Mouse (Mus musculus) adipocyte (in vitro differentiated cells): Measurements from ENCODE around the gene Notch2.

Experiments used
- DNase-seq: peaks from one replicate; pipeline ENCODE4 v3.0.0-alpha.2; 2016; ENCODE audit warnings: low spot score

Gene Notch2

DNA sequence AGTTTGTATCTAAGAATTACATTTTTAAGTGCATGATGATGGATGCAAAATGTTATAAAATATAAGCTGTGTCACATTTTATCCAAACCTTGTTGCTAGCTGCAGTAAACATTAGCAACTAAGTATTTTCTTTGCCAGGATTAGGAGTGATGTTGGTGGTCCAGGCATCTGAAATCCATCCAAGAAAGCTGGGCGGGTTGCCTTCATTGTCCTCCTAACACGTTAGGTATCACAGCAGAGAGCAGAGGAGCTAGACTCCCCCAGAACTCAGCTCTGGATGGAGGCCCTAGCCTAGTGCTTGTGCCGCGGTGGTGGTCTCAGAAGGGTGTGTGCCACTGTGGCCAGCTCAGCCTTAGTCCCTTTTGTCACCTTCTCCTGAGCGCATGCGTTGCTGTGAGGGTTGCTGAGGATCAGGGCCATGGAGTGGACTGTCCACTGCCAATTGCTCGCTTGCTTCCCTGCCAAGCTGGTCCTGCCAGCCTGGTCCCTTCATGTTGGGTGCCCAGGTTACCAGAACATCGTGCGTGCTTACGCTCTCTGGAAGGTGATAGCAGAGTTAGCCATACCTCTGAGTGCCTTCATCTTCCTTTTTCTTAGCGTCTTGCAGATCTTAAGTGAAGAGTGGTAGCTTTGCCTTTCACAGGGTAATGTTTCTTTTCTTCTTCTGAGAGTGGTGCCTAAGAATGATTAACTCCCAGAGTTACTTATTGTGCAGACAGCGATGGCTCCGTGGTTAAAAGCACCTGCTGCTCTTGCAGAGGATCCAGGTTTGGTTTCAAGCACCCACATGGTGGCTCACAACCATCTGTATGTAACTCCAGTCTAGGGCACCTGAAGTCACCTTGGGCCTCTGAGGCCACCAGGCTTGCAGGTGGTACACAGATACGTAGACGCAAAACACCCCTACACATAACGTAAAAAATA lies 39.4 kb downstream of the Notch2 start:
- no peak for DNase-seq

DNA sequence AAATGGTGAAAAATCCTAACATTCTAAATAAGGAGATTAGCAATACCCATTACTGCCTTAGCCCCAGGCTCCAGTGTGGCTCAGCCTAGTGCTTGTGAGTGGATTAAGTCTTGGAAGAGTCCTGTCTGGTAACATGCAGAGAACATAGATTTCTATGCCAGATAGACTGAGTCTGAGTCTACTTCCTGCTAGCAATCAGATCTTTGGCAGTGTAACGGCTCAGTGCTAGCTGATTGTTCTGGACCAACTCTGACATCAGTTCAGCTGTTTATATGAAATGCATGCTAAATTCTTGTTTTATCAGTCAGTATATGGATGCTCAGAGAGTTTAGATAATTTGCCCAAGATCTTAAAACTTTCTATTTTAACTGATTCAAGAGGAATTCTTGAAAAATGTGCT lies 40.5 kb downstream of the Notch2 start:
- no peak for DNase-seq

- DNase-seq = no peak
Observed at GRCm38 (mm10) chr3:98054334-98055007, 41.1 kb downstream of the Notch2 start.

DNA sequence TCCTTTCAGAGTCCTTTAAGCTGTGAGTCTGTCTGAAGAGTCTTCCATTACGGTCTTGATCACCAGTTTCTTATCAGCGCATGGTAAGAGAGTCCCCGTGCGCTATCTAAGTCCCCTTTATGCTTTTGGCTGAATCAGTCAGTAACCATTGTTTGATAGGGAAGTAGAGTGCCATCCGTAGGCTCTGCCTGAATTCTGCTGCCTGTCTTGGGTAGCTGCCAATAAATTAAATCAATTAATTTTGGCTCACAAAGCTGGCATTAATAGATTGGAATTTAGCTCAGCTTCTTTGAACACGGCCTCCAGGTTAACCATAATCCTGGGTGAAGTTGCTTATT lies 41.6 kb downstream of the Notch2 start:
- no peak for DNase-seq

DNA sequence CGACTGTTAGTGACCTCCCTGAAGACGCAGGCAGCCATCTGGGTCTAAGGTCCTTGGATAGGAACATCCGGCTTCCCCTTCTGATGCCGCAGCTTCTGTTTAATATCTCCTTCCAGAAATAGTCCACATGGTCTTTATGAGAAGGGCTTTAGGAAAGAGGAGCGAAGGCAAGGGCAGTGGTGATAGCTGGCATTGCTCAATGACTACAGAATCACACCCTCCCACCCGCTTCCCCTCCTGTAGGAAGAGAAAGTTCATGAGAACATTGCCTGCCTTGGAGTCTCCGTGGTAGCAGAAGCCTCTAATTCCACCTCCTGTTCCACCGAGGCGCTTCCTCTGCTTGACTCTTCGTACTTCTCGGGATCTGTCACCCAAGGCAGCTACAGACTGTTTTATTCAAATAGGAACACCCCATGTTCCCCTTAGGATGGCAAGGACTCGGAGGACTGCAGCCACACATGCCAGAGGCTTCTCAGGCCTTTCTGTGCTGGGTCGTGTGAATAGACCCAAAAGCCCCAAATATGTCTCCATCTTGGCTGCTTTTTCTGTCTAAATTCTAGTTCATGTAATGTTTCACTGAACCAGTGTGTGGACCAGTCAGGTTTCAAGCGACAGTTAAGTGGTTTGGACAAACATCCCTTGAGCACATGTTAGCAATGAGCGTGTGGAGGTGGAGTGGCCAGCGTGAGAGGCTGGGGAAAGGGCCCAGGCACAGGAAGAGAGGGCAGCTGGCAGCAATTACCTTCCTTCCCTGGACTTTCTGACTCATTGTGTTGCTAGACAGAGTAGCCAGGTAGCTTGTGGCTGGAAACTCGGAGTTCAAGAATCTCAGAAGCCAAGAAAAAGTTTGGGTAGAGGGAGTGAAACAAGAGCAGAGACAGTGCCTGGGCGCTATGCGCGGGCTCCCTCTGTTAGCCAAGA lies 42.7 kb downstream of the Notch2 start:
- peak; percentile 72 for DNase-seq

DNA sequence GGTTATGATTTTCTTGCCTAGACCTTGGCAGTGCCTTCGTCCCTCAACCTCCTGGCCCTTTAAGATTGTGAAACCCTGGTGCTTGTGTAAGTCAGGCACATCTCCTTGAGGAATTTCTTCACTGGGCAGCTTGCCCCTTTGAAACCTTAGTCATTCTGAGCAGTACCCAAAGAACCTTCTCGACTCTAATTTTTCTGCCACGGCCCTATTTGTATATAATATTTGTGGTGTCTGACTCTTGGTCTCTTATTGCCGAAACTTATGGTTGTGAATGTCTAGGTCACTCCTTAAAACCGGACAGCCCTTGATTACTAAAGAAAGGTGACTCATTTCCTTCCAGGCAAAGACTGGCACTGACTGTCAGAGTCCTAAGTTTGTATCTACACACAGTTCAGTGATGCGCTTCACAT lies 43.6 kb downstream of the Notch2 start:
- DNase-seq = peak; percentile 98

GRCm38 (mm10) chr3:98059076-98059475 lies 45.7 kb downstream of the Notch2 start:
- DNase-seq = no peak

DNA sequence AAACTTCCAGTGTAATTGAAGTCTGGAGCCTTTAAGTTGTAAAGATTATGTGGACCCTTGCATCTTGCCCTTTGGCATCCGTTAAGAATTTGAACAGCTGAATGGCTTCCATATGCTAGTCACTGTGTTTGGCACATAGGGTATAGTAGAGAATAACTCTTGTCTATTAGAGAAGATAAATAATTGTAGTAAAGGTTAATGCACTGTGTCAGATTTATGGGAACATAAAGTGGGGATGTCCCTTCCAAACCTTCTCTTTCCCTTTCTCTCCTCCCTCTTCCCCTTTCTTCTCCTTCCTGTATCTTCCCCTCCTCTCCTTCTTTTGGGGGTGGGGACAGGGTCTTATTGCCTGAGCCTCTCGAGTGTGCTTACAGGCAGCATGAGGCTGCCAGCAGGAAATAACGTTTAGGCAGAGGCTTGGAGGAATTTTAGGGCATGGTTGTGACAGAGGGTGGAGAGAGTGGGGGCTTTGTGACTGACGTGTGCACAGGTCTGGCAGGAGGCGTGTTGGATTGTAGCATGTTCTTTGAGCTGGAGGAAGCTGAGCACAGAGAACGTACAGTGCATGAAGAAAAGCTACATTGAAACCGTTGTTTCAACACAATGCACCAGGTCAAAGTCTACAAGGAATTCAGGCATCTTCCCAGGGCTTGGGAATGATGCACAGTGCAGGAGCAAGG lies 47.8 kb downstream of the Notch2 start:
- DNase-seq = no peak

DNA sequence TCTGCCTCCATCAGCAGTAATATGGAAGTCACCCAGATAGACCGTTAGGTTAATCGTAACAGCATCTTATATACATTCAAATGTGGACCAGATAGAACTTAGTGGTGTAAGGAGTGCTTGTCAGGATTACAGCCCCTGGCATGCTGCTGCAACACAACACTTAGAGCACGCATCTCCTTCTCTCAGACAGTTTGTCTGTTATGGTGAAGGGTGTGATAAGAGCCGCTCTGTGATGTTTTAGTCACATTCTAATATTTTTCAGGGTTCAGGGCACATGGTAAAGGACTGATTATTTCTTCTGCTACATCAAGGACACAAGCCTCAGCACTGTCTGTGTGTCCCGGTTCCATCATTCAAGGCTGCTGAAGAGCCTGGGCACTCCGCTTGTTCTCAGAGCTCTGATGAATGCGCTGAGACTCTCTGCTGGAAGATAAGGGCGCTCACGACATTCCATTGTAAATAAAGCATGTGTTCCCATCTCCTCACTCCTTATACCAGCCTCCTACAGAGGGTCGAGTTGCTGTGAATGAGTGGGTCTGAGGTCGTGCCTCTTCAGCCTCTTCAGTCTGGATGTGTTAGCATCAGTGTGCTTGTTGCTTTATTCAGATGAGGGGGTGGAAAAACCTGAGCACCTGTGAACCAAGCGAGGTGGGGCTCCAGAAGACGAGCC lies 48.5 kb downstream of the Notch2 start:
- no peak for DNase-seq

DNA sequence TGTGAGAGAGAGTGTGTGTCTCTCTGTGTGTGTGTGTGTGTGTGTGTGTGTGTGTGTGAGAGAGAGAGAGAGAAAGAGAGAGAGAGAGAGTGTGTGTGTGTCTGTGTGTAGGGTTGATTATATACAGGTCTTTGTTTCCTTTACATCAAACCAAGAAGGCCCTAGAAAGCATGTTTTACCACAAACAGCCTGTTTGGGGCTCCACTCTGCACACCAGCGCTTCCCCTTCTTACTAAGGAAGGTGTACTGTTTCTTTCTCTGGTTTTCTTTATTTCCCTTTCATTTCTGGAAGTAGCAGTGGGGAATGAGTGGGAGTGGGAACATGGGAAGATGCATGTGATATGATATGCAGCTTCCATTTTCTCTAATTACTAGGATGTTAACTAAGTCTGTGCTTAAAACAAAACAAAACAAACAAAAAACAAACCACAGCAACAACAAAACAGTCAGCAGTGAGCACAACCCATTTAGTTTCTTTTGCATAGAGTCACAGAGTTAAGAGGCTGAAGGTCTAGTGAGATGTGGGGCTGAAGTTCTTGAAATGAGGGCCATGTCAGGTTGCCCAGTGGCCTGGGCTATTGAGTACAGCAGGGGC lies 49.4 kb downstream of the Notch2 start:
- peak; percentile 35 for DNase-seq

- peak; percentile 95 for DNase-seq
Observed at GRCm38 (mm10) chr3:98063186-98063771, 50.0 kb downstream of the Notch2 start.

DNA sequence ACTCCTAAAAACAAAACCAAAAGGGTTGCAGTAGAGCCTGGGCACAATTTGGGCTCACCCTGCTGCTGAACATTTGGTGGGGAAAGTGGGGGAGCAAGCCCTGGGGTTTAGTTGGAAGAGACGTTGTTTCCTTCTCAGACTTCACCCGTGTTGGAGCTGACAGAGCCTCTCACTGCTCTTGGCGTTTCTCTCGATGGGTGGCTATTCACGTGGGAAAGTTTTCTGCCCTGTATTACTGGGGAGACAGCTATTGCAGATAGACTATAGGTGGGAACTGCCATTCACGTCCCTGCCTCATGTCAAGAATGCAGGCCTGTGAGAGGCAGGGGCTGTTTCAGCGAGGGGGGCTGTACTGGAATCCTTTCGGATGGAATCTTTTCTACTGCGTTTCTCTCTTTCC lies 50.5 kb downstream of the Notch2 start:
- DNase-seq = no peak

DNA sequence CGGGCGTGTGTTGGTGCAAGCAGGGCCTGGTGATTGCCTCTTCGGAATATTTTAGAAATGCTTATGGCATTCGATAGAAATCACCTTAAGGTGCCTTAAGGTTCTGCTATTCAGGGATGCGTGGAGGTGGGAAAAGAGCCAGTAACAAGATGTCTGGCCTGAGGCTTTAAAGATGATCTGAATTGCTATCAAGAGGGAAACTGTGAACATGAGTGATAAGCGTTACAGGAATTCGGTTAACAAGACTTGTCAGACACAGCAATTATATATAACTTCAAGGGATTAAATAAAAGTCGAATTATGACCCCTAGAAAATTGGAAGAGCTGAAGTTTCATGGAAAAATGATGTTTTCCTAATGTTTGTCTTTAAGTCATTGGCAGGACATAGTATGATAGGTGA lies 51.7 kb downstream of the Notch2 start:
- DNase-seq = no peak

DNA sequence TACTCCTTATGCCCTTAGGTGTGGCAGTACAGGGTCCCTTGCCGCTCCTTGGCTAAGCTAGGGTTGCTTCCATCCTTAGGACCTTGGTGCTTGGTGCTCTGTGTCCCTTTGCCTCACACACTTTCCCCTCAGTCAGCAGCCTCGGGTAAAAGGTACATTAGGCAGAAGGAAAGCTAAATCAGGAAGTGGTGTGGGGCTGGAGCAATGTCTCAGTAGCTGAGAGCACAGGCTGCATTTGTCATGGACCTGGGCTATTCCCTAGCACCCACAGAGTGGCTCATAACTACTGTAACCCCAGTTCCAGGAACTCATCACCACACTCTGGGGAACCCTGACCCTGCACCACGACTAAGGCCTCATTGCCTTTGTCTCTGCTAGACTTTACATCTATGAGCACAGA lies 53.1 kb downstream of the Notch2 start:
- no peak for DNase-seq

DNA sequence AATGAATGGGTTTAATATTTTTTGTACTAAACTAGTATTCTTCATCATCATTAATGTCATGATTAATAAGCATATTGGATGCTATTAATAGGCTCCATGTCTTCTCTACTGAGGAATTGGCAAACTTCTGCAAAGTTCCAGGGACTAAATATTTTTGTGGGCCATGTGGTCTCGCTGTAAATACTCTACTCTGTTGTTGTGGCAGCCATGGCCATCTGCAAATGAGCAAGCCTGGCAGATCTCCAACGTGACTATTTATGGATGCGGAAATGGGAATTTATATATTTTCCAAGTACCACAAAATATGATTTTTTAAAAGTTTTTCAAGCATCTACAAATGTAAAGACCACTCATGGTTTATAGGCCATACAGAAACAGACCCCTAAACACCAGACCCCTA lies 54.1 kb downstream of the Notch2 start:
- peak; percentile 36 for DNase-seq

DNA sequence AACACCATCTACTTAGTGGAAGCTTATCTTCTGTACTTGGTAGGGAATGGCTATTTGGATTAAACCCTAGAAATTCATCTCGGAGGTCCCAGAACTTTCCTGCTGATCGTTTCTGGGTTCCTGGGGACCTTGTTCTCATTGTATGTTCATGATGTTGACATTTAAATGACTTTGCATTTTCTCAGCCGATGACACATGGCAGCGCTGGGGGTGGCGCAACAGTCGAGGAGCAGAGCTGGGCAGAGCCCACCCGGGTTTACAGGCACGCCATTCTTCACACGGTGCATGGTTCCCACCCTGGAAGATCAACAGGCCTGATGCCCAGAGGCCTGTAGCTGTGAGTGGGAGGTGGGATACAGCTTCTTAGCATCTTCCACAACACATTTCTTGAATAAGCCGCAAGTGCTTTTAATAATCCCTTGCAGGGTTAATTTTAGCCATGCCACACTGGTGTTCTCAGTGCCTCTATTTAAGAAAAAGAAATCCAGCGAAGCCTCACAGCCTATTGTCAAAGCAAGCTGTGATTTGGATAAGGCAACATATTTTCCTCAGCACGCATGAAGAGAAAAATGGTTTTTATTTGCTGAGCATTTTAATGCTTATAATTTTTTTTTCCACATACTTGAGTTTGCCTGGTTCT lies 54.6 kb downstream of the Notch2 start:
- DNase-seq = no peak

- peak; percentile 51 for DNase-seq
Observed at GRCm38 (mm10) chr3:98069161-98069560, 55.8 kb downstream of the Notch2 start.

GRCm38 (mm10) chr3:98069856-98070255 lies 56.5 kb downstream of the Notch2 start:
- no peak for DNase-seq

- no peak for DNase-seq
Observed at GRCm38 (mm10) chr3:98072570-98072969, 59.2 kb downstream of the Notch2 start.

DNA sequence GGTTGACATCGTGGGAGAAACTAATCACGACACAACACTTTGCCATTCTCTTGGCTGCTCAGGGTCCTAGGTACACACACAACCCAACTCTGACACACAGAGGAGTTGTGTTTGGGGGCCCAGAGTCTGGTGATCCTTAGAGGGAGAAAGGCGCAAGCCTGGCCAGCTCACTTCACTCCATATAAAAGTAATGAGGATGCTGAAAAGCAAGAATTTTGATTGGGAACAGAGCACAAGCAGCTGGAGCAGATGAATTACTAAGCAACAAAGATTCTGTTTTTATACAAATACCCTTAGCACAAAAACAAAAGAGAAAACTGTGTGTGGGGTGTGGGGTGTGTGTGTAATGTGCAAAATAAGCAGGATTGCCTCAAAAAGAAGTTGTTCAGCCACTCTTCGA lies 60.2 kb downstream of the Notch2 start:
- no peak for DNase-seq
